Mouse (Mus musculus) intestine, embryonic 15.5 days (tissue): ENCODE results near the gene Snrpf. TPM values are rescaled to one million over a fixed set of nuclear protein-coding genes. Genes with fewer than 3 reads are reported as not detected.
"Not testable (repeated sequence)": the region's sequence is repeated elsewhere in the genome, so short reads cannot be mapped to it uniquely, and the experiment has no call there.

Experiments
- ATAC-seq: fragments of 200-750 bp; cut with Nextera tagmentation; 2 replicates; pipeline ENCODE4 v1.8.0; 2017; ENCODE audit warnings: moderate TSS enrichment, moderate library complexity
- H3K27ac ChIP-seq: fragments of 300-500 bp; sonication (generic); 2 replicates; pipeline ENCODE4 v1.5.1; 2015; ENCODE audit warnings: mild to moderate bottlenecking, inconsistent platforms
- H3K27me3 ChIP-seq: fragments of 300-500 bp; sonication (generic); replicated peaks from 2 replicates; pipeline ENCODE4 v1.6.1; 2015; ENCODE audit warnings: inconsistent platforms
- H3K36me3 ChIP-seq: fragments of 300-500 bp; sonication (generic); 2 replicates; pipeline ENCODE4 v1.6.1; 2015; ENCODE audit warnings: inconsistent platforms
- H3K4me1 ChIP-seq: fragments of 300-500 bp; sonication (generic); replicated peaks from 2 replicates; pipeline ENCODE4 v1.6.1; 2015; ENCODE audit warnings: inconsistent platforms
- H3K4me2 ChIP-seq: fragments of 300-500 bp; sonication (generic); replicated peaks from 2 replicates; pipeline ENCODE4 v1.6.1; 2015; ENCODE audit warnings: mild to moderate bottlenecking, inconsistent platforms
- H3K4me3 ChIP-seq: fragments of 300-500 bp; sonication (generic); replicated peaks from 2 replicates; pipeline ENCODE4 v1.5.1; 2015; ENCODE audit warnings: inconsistent platforms
- H3K9ac ChIP-seq: fragments of 300-500 bp; sonication (generic); 2 replicates; pipeline ENCODE4 v1.6.1; 2015; ENCODE audit warnings: inconsistent platforms
- H3K9me3 ChIP-seq: fragments of 300-500 bp; sonication (generic); 2 replicates; pipeline ENCODE4 v1.6.1; 2016; ENCODE audit warnings: inconsistent platforms
- whole genome bisulfite sequencing: fragments of 180-500 bp; shearing (Covaris S2); methylation state at CpG from one replicate; pipeline ENCODE4 v1.1.7; 2015; 5-methylcytosine and 5-hydroxymethylcytosine counted together
- polyA plus RNA-seq: library from polyadenylated mRNA; unstranded; fragments of >200 nt; fragmentation: Nextera tagmentation; extraction: Ambion mirVana; gene quantifications from 2 replicates; pipeline ENCODE4 v1.2.1, GENCODE M21; 2015

The Snrpf gene
- polyA plus RNA-seq, 1 experiment from 2014 or later, result 122 TPM

DNA sequence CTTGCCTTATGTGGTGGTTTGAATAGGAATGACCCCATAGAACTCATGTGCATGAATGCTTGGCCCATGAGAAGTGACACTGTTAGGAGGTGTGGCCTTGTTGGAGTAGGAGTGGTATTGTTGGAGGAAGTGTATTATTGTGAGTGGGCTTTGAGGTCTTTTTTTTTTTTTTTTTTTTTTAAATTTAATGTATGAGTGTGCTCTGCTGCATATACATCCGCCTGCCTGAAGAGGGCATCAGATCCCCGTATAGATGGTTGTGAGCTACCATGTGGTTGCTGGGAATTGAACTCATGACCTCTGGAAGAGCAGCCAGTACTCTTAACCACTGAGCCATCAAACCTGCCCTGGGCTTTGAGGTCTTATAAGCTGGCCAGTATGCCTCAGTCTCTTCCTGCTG is 17.3 kb downstream of the Snrpf start:
- 23% methylated on average over 2 of the region's 2 CpGs for WGBS
- H3K36me3 ChIP-seq, result no peaks in the 10 kb centered on the region
- ATAC-seq, result no peak
- H3K9ac ChIP-seq, result no peak overlapping the region
- no peaks in the 10 kb centered on the region for H3K9me3 ChIP-seq
- no peaks in the 10 kb centered on the region for H3K4me1 ChIP-seq
- H3K27me3 ChIP-seq, result no peaks in the 10 kb centered on the region
- H3K4me2 ChIP-seq, result no peak overlapping the region
- H3K27ac ChIP-seq, result no peak overlapping the region
- H3K4me3 ChIP-seq, result no peak overlapping the region

DNA sequence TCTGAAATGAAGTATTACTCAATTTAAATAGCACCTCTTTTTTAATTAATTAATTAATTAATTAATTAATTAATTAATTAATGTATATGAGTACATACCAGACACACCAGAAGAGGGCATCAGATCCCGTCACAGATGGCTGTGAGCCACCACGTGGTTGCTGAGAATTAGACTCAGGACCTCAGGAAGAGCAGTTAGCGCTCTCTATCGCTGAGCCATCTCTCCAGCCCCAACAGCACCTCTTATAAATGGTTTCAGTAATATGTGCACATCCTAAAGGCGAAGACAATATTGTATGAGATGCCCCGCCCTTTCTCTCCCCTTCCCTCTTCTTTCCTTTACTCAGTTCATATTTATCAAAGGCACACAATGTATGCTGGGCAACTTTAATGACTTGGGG is 20.8 kb downstream of the Snrpf start:
- Histone ChIP-seq H3K9me3 (no peaks in the 10 kb centered on the region), H3K9ac (no peak overlapping the region), H3K4me3 (no peak overlapping the region), H3K36me3 (no peaks in the 10 kb centered on the region), H3K4me1 (no peaks in the 10 kb centered on the region), H3K4me2 (no peak overlapping the region), H3K27me3 (no peaks in the 10 kb centered on the region), H3K27ac (no peak overlapping the region)
- ATAC-seq, result no peak
- WGBS, result 84% methylated on average over 6 of the region's 6 CpGs

DNA sequence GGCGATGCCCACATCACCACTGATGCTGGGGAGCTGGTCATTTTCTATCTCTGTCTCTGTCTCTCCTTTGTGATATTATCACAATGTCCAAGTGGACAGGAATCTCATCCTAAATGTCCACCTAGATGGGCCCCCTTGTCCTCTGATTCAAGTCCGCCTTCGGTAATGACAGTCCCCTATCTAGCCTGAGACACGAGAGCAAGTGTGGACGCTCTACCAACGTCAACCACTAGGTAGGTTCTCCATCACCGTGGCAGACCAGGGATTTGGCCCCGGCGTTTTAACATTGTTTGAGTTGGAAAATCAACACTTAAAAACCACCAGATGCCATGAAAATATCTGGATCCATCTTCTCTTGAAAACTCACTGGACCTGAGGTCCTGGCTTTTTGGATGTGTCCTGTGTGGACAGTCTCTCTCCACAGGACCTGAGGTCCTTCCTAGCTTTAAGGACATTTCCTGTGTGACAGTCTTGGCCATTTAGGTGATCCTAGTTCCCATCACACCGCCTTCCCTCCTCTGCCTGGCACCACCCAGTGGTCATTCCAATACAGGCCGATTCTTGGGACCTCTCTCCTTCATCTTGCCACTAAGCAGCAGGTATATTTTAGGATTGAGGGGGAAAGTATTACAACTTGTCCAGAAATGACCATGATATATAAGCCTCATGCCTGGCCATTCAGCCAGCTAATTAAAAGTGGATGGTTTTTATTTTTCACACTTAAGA is 21.5 kb downstream of the Snrpf start:
- Histone ChIP-seq H3K4me1 (no peaks in the 10 kb centered on the region), H3K9ac (no peak overlapping the region), H3K9me3 (no peaks in the 10 kb centered on the region), H3K27me3 (no peaks in the 10 kb centered on the region), H3K27ac (no peak overlapping the region), H3K36me3 (no peaks in the 10 kb centered on the region), H3K4me2 (no peak overlapping the region), H3K4me3 (no peak overlapping the region)
- WGBS, result 86% methylated on average over 11 of the region's 11 CpGs
- ATAC-seq, result no peak

DNA sequence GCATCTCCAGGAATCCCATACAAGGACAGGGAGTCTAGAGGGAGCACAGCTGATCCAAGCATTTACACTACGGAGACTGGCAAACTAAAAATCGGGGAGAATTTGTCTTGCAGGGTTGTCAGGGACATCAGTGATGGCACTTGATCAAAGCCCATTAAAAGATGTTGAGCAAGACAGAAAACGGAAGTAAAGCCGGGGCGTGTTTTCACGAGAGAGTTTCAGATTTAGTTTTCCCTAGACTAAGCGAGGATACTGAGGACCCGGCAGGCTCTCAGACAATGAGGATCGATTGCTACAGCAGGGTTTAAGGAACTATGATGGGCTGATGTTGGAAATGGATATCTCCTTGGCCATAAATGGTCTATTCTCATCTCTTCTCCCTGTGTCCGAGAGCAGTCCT is 22.4 kb downstream of the Snrpf start:
- Histone ChIP-seq H3K9ac (no peak overlapping the region), H3K9me3 (no peaks in the 10 kb centered on the region), H3K36me3 (no peaks in the 10 kb centered on the region), H3K4me2 (no peak overlapping the region), H3K4me3 (no peak overlapping the region), H3K27me3 (no peaks in the 10 kb centered on the region), H3K27ac (no peak overlapping the region), H3K4me1 (no peaks in the 10 kb centered on the region)
- no peak for ATAC-seq
- 88% methylated on average over 10 of the region's 10 CpGs for WGBS

- H3K4me2 ChIP-seq, result no peak overlapping the region
- H3K27me3 ChIP-seq, result no peaks in the 10 kb centered on the region
- H3K9ac ChIP-seq, result no peak overlapping the region
- H3K4me1 ChIP-seq, result no peaks in the 10 kb centered on the region
- ATAC-seq, result no peak
- H3K27ac ChIP-seq, result no peak overlapping the region
- H3K36me3 ChIP-seq, result no peaks in the 10 kb centered on the region
- no peak overlapping the region for H3K4me3 ChIP-seq
- 86% methylated on average over 14 of the region's 14 CpGs for WGBS
- H3K9me3 ChIP-seq, result no peaks in the 10 kb centered on the region
Observed at GRCm38 (mm10) chr10:93564518-93565090, 24.9 kb downstream of the Snrpf start.

GRCm38 (mm10) chr10:93559786-93560185 is 29.7 kb downstream of the Snrpf start:
- H3K4me3 ChIP-seq, result no peak overlapping the region
- ATAC-seq, result no peak
- 51% methylated on average over 9 of the region's 9 CpGs for WGBS

DNA sequence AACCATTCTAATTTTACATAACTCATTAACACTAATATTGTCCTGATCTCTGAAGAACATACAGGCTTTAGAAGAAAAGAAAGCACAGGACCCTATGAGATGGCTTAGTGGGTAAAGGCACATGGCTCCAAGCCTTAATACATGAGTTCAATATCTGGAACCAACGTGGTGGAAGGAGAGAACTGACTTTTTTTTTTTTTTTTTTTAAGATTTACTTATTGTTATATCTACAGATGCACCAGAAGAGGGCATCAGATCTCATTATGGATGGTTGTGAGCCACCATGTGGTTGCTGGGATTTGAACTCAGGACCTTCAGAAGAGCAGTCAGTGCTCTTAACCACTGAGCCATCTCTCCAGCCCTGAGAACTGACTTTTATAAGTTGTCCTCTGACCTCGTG is 31.5 kb downstream of the Snrpf start:
- H3K9me3 ChIP-seq, H3K36me3 ChIP-seq, ATAC-seq, H3K27ac ChIP-seq, H3K27me3 ChIP-seq, H3K9ac ChIP-seq, H3K4me3 ChIP-seq, H3K4me1 ChIP-seq, H3K4me2 ChIP-seq: not testable (repeated sequence)
- 59% methylated on average over 2 of the region's 2 CpGs for WGBS

More at GRCm38 (mm10) chr10:93559786-93560185, 29.7 kb downstream of the Snrpf start:
- Histone ChIP-seq H3K9ac (no peak overlapping the region), H3K4me1 (no peaks in the 10 kb centered on the region), H3K4me2 (no peak overlapping the region), H3K9me3 (no peaks in the 10 kb centered on the region), H3K36me3 (no peaks in the 10 kb centered on the region), H3K27ac (no peak overlapping the region), H3K27me3 (no peaks in the 10 kb centered on the region)

- Histone ChIP-seq H3K4me3 (no peak overlapping the region), H3K36me3 (no peaks in the 10 kb centered on the region), H3K4me1 (no peaks in the 10 kb centered on the region), H3K27me3 (no peaks in the 10 kb centered on the region), H3K4me2 (no peak overlapping the region), H3K9me3 (no peaks in the 10 kb centered on the region), H3K9ac (no peak overlapping the region), H3K27ac (no peak overlapping the region)
- WGBS, result 76% methylated on average over 8 of the region's 8 CpGs
- ATAC-seq, result no peak
Observed at GRCm38 (mm10) chr10:93552596-93552995, 36.9 kb downstream of the Snrpf start.

GRCm38 (mm10) chr10:93549821-93550220 is 39.7 kb downstream of the Snrpf start:
- Histone ChIP-seq H3K27ac (no peak overlapping the region), H3K9ac (no peak overlapping the region), H3K4me1 (no peaks in the 10 kb centered on the region), H3K9me3 (no peaks in the 10 kb centered on the region), H3K27me3 (no peaks in the 10 kb centered on the region), H3K36me3 (no peaks in the 10 kb centered on the region), H3K4me2 (no peak overlapping the region), H3K4me3 (no peak overlapping the region)
- ATAC-seq, result no peak
- 53% methylated on average over 10 of the region's 10 CpGs for WGBS

GRCm38 (mm10) chr10:93548991-93549390 is 40.5 kb downstream of the Snrpf start:
- WGBS, result 15% methylated on average over 7 of the region's 7 CpGs
- ATAC-seq, result peak; percentile 77

GRCm38 (mm10) chr10:93547741-93548270 is 41.7 kb downstream of the Snrpf start:
- Histone ChIP-seq H3K27me3 (no peaks in the 10 kb centered on the region), H3K4me1 (no peaks in the 10 kb centered on the region), H3K27ac (no peak overlapping the region), H3K4me2 (no peak overlapping the region), H3K36me3 (no peaks in the 10 kb centered on the region), H3K9me3 (no peaks in the 10 kb centered on the region), H3K9ac (no peak overlapping the region), H3K4me3 (no peak overlapping the region)
- WGBS, result 92% methylated on average over 4 of the region's 4 CpGs
- ATAC-seq, result no peak

More at GRCm38 (mm10) chr10:93548991-93549390, 40.5 kb downstream of the Snrpf start:
- no peak overlapping the region for H3K27ac ChIP-seq
- no peak overlapping the region for H3K9ac ChIP-seq
- no peak overlapping the region for H3K4me3 ChIP-seq
- no peaks in the 10 kb centered on the region for H3K27me3 ChIP-seq
- no peaks in the 10 kb centered on the region for H3K36me3 ChIP-seq
- H3K4me2 ChIP-seq, result no peak overlapping the region
- H3K9me3 ChIP-seq, result no peaks in the 10 kb centered on the region
- no peaks in the 10 kb centered on the region for H3K4me1 ChIP-seq

- H3K9me3 ChIP-seq, result no peaks in the 10 kb centered on the region
- H3K4me3 ChIP-seq, result no peak overlapping the region
- no peak overlapping the region for H3K4me2 ChIP-seq
- H3K27ac ChIP-seq, result no peak overlapping the region
- no peaks in the 10 kb centered on the region for H3K36me3 ChIP-seq
- no peak overlapping the region for H3K9ac ChIP-seq
- H3K4me1 ChIP-seq, result peaks cover 6% of the 10 kb centered on the region
- ATAC-seq, result no peak
- H3K27me3 ChIP-seq, result no peaks in the 10 kb centered on the region
- 76% methylated on average over 5 of the region's 5 CpGs for WGBS
Observed at GRCm38 (mm10) chr10:93544172-93544571, 45.3 kb downstream of the Snrpf start.

DNA sequence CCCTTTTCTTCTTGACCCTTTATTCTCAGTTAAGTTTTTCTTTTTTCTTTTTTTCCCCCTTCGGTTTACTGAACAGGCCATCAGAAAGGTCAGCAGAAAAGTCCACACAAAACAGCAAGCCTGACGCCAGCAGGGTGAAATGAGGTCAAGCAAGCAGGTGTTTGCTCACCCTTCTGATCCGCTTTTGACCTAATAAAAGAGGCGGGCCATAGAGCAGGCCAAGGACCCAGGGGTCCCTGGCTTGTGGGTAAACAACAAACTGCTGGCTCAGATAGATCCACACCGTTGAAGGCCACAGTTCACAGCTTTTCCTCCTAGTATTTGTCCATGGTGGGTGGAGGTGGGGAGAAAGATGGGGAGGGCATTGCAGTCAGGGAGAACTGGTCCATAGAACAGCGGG is 46.3 kb downstream of the Snrpf start:
- H3K27ac ChIP-seq, result no peak overlapping the region
- 57% methylated on average over 6 of the region's 6 CpGs for WGBS
- no peaks in the 10 kb centered on the region for H3K36me3 ChIP-seq
- H3K27me3 ChIP-seq, result no peaks in the 10 kb centered on the region
- no peak for ATAC-seq
- no peak overlapping the region for H3K9ac ChIP-seq
- no peaks in the 10 kb centered on the region for H3K9me3 ChIP-seq
- H3K4me3 ChIP-seq, result no peak overlapping the region
- H3K4me1 ChIP-seq, result peaks cover 6% of the 10 kb centered on the region
- no peak overlapping the region for H3K4me2 ChIP-seq
